Mouse (Mus musculus) lung, postnatal 14 days (tissue): ENCODE measurements at regions not wholly inside any gene's neighbourhood (a gene's known extent, or its start where the extent isn't known, plus 50 kb on each side); places are given as distances from the start of the nearest gene placed in this dataset.

Experiments used
- DNase-seq: peaks from one replicate; pipeline ENCODE4 v3.0.0; 2021

DNA sequence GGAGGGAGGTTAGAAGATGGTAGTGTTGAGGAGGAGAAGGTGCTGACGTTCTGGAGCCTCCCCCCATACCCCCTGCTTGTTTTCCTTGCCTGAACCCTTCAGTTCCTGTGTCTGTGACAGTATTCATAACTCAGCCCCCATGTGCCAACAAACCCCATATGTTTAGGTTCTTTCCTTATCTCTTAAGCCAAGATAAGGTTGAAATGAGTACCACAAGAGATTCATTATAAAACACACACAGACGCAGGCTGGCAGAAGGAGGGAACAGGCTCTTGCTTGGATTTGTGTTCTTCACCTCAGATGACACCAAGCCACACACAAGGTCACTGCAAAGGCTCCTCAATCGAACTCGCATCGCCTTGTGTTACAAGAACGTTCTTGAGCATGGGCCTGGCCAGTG, 162.9 kb upstream of the Arid2 start:
- no peak for DNase-seq

DNA sequence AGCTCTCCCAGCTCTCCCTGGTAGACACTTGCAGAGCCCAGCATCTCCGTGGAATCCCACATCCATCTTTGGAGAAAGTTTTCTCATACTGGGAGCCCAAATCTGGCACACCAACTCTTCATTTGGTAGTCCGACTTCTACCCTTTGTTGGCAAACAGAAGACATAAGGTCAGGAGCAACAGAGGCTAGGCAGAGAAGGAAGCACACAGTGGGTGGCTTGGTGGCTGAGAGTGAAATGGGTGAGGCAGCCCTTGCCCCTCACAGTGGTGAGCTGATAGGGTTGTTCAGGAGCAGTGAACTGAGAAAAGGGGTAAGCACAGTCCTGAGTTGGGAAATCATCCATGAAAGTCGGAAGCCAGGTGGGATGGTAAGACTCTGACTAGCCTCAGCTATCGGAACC, 157.6 kb upstream of the Arid2 start:
- DNase-seq = no peak

DNA sequence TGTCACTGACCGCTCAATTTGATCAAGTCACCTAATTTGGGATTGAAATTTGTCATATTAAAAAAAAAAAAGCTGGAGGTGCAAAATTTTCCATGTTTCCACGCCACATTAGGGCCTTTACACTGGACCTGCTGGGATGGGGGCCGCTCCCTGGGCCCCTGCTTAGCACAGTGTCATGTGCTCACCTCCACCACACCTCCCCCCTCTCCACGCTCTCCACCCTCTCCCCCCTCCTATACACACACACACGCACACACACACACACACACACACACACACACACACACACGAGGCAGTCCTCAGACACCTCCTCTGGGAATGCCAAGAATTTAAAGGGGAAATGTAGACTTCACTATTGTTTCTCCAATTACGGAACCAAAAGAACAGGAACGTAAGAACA, 156.8 kb upstream of the Arid2 start:
- DNase-seq = no peak

DNA sequence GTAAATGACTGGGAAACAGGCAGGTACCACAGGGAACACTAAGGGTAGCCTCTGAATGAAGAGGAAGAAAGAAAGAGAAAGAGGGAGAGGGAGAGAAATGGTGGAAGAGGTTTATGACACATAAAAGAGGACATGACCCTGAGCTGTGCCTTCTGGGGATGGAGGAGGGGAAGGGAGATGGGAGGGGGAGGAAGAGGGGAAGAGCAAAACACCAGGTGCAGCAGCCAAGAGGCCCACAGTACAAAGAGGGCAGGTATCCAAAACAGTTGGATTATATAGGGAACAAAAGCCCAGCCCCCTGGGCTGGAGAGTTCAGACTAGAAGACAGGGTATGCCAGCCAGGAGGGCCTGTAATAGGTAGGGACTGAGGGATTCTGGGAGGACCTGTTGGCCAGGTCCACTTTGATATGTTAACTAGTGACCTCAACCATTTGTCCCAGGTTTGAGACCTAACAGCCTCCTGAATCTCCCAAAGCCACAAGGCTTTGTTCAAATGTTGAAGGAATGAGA, 155.7 kb upstream of the Arid2 start:
- no peak for DNase-seq

DNA sequence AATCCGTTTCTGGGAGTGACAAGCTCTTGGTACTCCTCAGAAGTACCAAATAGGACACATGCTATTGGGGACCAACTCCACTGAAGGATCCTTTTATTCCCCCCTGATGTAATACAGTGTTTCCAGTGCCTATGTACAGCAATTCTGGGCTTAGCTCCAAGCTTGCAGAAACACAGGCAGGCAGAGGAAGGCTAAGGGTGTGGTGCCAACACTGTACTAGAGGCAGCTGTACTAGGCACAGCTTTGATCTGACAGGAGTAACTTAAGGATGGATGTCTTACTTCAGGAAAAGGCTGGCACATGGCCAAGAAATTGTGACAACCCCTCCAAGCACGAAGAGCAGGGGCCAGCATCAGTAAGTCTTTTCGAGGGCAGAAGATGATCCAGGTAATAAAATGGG, 154.7 kb upstream of the Arid2 start:
- DNase-seq = peak; percentile 28

DNA sequence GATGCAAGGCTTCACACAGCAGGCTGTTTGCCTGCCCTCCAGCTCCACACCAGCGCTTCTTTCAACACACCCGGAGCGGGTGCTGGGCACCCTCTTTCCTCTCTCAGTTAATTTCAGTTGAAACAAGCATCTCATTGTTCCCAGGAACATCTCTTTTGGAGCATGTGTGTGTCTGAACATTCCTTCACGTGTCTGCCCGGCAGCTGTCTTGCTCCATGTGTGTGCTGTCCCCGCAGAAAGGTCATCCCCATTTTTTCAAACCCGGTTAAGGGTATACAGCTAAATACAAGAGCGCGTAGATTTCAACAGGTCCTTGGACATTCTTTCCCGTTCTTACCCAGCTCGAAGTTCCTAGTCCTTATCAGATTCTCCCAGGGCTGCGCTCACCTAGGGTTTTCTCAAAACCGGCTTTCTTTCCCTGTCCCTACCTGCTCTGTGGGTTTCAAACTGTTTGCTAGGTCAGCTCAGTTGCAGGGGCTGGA, 152.0 kb upstream of the Arid2 start:
- DNase-seq = no peak

DNA sequence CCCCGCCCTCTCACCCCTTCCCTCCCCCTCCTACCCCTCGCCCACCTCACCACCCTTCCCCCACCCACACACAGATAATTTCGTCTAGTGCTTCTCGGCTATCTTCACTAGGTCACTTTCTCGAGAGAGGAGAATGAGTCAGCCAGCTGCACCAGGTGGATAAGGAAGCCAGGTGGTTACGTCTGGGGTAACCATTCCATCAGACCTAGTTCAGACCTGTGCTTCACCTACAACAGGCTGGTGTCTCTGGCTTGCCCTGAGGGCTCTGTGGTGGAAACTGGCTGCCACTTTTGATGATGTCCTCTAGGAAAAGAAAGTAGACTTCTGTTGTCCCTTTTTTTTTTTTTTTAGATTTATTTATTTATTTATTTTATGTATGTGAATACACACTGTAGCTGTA, 151.5 kb upstream of the Arid2 start:
- DNase-seq = no peak

DNA sequence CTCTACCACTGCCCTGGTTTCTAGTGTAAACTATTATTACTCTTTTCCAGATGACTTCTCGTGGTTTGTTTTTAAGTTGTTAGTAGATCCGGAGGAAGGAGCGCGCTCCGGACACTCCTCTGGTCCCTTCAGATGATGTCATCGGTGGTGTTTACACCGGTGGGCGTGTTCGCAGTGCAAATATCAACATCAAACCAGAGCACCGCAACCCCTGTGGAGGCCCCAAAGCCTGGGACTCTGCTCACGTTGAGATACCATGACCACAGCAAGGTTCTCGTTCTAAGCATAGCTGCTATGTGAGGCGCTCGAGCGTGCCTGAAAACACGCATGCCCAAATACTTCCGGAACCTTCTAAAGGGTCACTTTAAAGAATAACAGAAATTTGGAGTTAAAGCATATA, 149.8 kb upstream of the Arid2 start:
- no peak for DNase-seq

DNA sequence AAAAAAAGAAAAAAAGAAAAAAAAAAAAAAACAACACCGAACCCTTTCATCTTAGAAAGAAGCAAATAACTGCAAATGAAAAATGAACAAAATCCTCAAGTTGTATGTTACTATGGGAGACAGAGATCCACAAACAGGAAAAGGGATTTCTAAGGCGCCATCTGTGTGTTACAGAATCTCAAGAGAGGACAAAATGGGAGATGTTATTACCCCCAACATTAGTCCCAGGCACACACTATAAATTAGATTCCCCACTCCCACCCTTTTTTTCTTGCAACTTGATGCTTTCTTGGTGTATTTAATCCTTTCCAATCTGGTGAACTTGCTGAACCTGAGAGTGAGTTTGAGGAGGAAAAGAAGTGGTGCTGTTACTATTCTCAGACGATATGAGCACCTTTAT, 149.4 kb upstream of the Arid2 start:
- DNase-seq = no peak

DNA sequence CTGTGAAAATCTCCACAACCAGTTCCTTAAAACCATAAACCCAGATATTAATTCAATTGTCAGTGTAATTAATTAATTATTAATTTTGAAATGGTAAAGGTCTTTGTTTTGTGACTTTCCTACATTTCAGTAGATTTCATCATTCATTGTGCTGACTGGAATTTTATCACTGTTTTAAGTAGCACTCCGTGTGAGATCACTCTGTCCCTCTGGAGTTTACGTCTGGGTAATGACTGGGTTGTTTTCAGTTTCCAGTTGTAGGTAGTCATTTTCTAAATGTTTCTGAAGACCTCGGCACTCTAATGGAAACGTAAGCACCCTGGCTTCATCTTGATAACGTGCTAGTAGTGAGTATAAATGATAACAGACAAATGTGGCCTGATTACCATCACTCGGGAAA, 133.8 kb upstream of the Arid2 start:
- no peak for DNase-seq

DNA sequence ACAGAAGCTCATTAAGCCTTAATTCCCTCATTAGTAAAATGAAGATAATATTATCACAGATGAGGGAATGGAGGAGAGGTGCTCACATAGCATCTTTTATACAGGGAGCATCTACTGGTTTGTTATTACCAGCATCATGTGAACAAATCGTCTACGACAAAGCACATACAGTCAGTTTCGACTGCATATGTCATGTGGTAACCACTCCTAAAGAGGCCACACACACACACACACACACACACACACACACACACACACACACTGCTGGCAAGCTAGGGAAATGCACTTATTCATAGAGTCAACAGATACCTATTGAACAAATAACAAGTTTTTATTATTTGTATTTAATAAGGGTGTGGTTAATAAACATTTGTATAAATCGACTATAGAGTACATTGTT, 129.0 kb upstream of the Arid2 start:
- DNase-seq = no peak

DNA sequence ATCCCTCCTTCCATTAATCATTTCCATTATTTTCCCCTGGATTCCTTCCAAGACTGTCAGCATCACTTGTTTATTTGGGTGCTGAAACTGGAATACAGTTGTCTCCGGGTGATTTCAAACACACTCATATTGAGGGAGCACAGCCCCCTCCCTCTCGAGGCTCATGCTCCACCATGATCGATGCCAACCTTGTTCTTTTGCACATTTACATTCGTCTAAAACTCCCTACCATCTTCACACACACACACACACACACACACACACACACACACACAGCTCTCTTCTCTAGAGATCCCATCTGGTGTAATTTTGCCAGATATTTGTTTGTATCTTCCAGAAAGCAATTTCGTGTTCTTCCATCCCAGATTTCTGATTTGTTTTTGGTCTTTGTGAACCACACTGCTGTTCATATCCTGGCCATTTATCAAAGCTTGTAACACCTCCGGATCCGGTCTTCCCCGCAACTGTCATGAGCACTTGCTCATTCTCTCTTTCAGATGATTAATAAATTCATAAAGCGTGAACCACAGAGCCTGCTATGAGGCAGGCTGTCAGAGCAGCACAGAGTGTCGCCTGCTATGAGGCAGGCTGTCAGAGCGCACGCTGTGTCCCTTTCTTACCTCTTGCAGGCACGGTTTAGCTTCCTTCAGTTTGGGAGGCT, 122.4 kb upstream of the Arid2 start:
- DNase-seq = no peak

DNA sequence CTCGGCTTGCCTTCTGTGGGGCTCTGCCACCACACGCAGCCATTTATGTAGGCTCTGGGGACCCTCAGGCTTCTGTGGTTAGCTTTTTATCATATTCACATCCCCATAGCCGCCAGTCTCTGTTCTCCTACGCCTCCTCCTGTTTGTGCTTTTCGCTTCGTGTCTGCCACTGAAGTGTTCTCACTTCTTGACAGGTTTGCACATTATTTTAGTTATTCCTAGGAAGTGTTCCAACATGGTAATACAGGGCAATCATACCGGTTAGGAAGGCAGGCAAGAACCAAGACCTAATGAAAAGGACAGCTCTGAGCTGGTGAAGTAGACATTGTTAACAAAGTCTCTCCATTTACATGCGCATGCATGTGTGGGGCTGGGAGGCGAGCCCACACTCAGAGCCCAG, 120.1 kb upstream of the Arid2 start:
- no peak for DNase-seq

DNA sequence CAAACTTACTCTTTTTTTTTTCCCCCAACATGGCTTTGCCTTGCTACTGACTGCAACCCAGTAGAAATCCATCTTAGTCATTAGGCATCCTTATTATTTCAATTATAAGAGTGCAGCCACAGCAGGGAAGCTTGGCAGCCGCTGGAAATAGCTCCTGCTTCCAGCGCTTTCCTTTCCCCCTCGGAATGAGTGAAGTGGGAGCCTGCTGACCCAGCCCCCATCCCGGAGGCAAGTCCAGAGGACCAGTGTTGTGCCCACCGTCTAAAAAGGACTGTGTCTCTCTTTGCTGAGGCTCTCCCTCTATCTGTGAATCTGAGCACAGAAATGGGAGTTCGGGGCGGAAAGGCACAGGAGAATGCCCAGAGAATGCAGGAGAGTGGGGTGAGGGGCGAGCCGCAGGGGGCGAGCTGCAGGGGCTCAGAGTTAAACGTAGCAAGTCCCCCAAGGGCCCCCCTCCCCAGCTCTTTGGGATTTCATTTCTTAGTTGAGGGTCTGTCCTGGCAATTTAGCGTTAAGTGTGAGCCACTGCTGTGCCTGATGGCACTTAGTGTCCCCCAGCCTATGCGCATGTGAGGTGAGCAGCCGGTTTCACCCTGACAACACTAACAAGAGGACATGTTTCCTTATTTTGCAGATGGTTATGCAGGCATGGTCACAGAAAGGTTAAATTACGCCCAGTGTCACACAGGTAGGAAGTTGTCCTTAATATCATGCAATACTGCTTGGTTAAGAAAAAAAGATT, 117.4 kb upstream of the Arid2 start:
- DNase-seq = no peak

DNA sequence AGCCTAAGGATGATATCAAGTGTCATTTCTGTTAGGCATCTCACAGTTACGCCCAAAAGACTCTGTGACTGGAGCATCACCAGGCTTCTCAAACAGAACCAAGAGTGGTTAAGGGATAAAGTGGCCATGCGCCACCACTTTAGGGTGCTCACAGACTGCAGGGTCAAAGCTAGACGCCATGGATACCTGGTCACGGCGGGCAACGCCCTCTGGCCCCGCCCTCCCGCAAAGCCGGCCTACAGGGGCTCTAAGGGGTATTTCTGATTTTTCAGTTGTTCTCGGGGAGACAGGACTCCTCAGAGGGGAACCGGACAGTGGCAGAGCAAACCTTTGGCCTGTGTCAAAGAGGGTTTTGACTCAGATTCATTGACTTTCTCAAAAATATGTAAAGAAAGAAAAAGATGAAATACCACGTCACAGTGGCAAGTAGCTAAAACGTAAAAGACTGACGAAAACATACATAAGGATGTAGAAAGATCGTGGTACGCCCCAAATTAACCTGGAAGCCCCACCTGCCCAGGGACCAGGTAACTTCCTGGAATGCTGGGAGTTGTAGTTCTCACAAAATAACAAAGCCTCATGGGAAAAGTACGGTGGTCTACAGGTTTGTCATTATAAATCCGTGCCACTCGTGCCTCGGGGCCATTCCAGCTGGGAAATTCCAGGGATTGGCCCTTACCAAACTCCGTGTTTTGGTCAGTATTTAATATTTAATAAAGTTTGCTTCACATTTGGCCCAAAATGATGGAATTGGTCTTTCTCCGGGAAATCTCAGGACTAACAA, 116.1 kb upstream of the Arid2 start:
- DNase-seq = no peak

DNA sequence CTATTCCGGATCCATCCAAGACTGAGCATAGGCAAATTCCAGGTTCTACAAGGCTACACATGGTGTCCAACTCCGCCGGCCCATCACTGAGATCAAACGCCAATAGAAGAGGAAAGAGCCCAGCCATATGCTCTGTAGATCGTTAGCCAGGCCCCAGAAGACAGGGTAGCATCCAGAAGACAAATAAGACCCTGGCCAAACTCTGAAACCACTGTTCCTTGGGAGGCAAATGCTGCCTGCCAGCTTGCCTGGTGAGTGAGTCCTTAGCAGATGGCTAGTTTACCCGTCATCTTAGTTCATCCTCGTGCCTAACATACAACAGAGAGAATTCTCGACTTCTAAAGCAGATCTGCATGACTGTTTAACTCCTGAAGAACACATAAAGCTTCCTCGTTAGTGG, 109.4 kb upstream of the Arid2 start:
- no peak for DNase-seq

DNA sequence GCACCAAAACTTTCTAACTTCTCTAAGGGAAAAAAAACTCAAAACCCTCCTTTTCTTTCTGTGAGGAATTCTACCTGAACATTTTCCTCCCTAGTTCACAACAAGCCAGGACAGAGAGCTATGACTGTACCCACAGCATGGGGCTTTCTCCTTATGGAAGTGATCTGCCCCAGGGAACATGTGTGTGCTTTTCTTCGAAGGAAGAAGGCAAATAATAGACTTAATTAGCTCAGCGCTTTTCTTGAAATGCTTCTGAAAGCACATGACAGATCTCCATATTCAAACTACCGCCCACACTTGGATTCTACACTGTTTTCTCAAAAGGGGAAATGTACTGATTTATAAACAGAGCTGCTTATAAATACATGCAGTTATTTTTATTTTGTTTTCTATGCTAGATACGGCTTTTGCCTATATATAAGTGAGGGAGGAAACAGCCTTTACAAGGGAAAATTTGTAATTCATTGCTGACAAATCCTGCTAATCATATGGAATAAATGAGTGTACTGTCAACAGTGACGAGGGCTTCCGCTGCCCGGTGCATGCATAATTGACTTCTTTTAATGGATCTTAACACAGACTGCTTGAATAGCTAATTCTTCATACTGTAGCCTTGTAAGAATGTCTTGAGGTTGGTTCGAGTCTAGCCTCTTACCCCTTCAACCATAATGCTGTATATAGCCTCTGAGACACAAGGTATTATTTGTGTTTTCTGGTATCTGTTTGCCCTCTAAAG, 108.8 kb upstream of the Arid2 start:
- DNase-seq = no peak

DNA sequence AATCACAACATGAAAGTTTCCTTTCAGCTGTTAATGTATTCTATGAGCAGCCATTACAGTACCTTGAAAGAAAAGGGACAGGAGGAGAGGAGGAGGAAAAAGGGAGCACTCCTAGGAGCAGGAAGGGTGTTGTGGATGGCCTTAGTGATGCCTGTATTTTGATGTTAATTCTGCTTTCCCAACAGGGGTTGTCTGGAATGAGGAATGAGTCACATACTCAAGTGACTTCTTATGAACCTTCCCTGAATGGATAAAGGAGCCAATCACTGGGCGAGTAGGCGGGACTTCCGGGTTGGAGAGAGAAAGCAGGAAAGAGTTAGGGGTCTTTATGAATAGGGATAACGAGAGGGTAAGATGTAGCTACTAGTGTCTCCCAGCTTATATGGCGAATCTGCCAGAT, 107.8 kb upstream of the Arid2 start:
- DNase-seq = no peak

DNA sequence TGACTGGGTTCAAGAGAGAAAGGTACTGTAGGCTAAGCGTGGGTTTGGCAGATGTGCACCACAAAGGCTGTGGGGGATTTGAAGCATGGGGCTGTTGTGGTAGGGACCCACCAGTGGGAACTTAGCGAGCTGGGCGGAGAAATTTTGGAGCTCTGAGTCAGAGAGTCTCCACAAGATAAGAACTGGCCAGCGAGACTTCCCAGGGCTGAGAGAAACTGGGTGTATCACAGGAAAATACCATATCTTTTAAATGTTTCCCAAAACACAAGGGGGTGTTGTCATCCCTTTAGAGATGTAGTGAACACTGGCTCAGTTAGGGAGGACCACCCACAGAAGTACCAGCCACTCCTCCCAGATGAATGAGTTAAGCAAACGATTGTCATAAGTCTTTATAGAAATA, 107.3 kb upstream of the Arid2 start:
- DNase-seq = no peak

DNA sequence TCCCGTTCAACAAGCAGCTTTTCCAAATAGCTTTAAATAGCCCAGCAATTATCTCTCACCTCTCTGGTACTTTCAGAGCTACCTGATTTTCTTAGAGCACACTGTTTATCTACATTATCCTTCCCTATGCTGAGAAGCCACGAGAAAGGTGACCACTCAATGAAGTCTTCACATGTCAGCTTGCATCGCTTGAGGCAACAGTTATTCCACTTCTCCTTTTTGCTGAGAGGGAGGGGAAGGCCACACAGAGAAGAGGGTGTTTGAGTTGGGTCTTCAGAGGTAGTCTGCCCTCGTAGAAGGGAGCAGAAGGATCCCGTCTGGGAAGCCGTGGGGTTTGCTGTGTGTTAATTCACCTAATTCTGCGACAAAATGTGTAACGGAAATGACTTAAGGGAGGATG, 106.3 kb upstream of the Arid2 start:
- DNase-seq = no peak

DNA sequence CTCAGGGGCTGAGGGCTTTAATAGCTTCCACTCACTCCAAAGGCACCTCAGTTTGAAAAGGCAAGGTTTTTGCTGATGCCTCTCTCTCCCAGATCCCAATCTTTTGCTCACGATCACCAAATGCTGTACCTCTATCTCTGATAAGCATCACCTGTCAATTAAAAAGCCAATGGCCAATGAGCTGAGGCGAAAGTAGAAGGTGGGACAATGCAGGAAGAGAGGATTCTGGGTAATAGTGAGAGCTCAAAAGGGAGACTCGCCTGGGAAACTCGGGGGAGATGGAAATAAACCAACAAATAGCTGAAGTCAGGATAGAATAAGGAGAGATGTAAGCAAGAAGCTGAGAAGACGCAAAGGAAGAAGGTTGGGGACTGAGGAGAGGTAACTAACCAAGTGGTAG, 105.0 kb upstream of the Arid2 start:
- no peak for DNase-seq

DNA sequence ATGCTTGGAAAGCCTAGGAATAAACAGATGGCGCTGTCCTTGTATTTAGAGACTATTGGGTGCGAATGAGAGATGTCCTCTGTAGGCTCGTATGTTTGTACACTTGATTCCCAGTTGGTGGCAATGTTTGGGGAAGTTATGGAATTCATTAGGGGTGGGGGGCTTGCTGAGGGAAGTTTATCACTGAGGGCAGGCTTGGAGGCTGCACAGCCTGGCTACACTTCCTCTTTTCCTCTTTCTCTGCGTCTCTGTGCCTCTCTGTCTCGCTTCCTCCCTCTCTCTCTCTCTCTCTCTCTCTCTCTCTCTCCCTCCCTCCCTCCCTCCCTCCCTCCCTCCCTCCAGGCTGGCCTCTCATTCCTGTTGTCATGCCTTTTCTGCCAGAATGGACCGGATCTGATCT, 104.2 kb upstream of the Arid2 start:
- DNase-seq = no peak

DNA sequence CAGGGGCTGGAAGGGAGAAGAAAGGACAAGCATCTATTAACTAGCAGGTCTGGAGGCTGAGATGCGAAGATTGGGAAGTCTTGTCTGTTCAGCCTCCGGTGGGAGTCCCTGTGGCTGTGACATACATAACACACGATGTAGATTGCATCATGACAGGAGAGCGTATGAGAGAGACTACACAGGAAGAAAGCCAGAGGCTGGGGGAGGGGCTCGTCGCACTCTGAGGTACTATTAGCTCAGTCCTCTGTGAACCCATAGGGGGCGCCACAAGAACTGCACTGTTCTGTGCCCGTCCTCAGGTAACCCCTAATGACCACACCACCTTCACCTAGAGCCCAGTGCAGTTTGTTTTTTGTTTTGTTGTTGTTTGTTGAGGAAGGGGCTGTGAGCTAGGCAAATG, 102.7 kb upstream of the Arid2 start:
- peak; percentile 11 for DNase-seq
